Mouse (Mus musculus): ENCODE data around the gene Tnxb. TPM values are rescaled to one million over a fixed set of nuclear protein-coding genes. Genes with fewer than 3 reads are reported as not detected.

Gene Tnxb
- total RNA-seq, 2 experiments from 2014 or later, result 38.3 to 50.5 TPM

- no peak for DNase-seq
These were observed 11.0 kb upstream of the Tnxb start for GRCm38 (mm10) chr17:34659181-34659896.

GRCm38 (mm10) chr17:34659897-34660214, 10.5 kb upstream of the Tnxb start:
- DNase-seq, result no peak

GRCm38 (mm10) chr17:34660259-34660820, 10.0 kb upstream of the Tnxb start:
- peak; percentile 68 for DNase-seq

GRCm38 (mm10) chr17:34661121-34661591, 9.2 kb upstream of the Tnxb start:
- peak; percentile 73 for DNase-seq

GRCm38 (mm10) chr17:34662468-34662867, 7.9 kb upstream of the Tnxb start:
- DNase-seq, result no peak

GRCm38 (mm10) chr17:34662978-34663377, 7.4 kb upstream of the Tnxb start:
- no peak for DNase-seq

GRCm38 (mm10) chr17:34663558-34663957, 6.8 kb upstream of the Tnxb start:
- no peak for DNase-seq

- no peak for DNase-seq
These were observed 5.9 kb upstream of the Tnxb start for GRCm38 (mm10) chr17:34664472-34664871.

- DNase-seq, result no peak
These were observed 1.1 kb downstream of the Tnxb start for GRCm38 (mm10) chr17:34671151-34672066.

GRCm38 (mm10) chr17:34672246-34672792, 2.0 kb downstream of the Tnxb start:
- DNase-seq, result no peak

- no peak for DNase-seq
These were observed 2.8 kb downstream of the Tnxb start for GRCm38 (mm10) chr17:34673139-34673538.

GRCm38 (mm10) chr17:34674524-34675204, 4.3 kb downstream of the Tnxb start:
- no peak for DNase-seq

- DNase-seq, result no peak
These were observed 5.1 kb downstream of the Tnxb start for GRCm38 (mm10) chr17:34675205-34676092.

GRCm38 (mm10) chr17:34676093-34676460, 5.7 kb downstream of the Tnxb start:
- DNase-seq, result no peak

GRCm38 (mm10) chr17:34676671-34677070, 6.3 kb downstream of the Tnxb start:
- peak; percentile 53 for DNase-seq

- no peak for DNase-seq
These were observed 9.9 kb downstream of the Tnxb start for GRCm38 (mm10) chr17:34680191-34680590.

GRCm38 (mm10) chr17:34680621-34681020, 10.3 kb downstream of the Tnxb start:
- DNase-seq, result no peak

- DNase-seq, result no peak
These were observed 10.8 kb downstream of the Tnxb start for GRCm38 (mm10) chr17:34681132-34681571.

- DNase-seq, result no peak
These were observed 11.7 kb downstream of the Tnxb start for GRCm38 (mm10) chr17:34681881-34682536.

- DNase-seq, result no peak
These were observed 12.8 kb downstream of the Tnxb start for GRCm38 (mm10) chr17:34683179-34683578.

Data from gastrocnemius, postnatal 25 days (tissue).